Mouse (Mus musculus): Measurements from ENCODE around the gene Rph3al. TPM values are rescaled to one million over a fixed set of nuclear protein-coding genes. Genes with fewer than 3 reads are reported as not detected.

Gene Rph3al
- polyA plus RNA-seq, 1 experiment from 2014 or later = 12.7 TPM

GRCm38 (mm10) chr11:75796536-75797246 is 141.5 kb downstream of the Rph3al start:
- ATAC-seq (ENCODE audit: insufficient read depth, low FRiP score, low read depth) = no peak; the same call in 1 of the 2 replicates
- Histone ChIP-seq H3K4me1 (peaks cover 11% of the 10 kb centered on the region; the same call in 1 of the 2 replicates), H3K36me3 (no peaks in the 10 kb centered on the region), H3K4me3 (replicated peaks) (no peak overlapping the region), H3K4me2 (peak overlapping the region; percentile 72; the same call in 1 of the 2 replicates), H3K27me3 (replicated peaks) (peaks cover 25% of the 10 kb centered on the region), H3K9ac (no peak overlapping the region), H3K27ac (no peak overlapping the region), H3K9me3 (no peaks in the 10 kb centered on the region)
- WGBS = 63% methylated on average over 13 of the region's 13 CpGs

- ATAC-seq (ENCODE audit: insufficient read depth, low FRiP score, low read depth) = peak; percentile 32; the same call in 1 of the 2 replicates
- Histone ChIP-seq H3K4me1 (peaks cover 11% of the 10 kb centered on the region; the same call in 1 of the 2 replicates), H3K27ac (no peak within 1 kb of the TSS), H3K4me2 (peak within 1 kb of the TSS; percentile 72), H3K9ac (peak within 1 kb of the TSS; percentile 1; the same call in 1 of the 2 replicates), H3K27me3 (replicated peaks) (peaks cover 25% of the 10 kb centered on the region), H3K9me3 (no peaks in the 10 kb centered on the region), H3K36me3 (no peaks in the 10 kb centered on the region), H3K4me3 (replicated peaks) (peak within 1 kb of the TSS; percentile 46)
- 4% methylated on average over 33 of the region's 37 CpGs for WGBS
Measured at GRCm38 (mm10) chr11:75796029-75796445, 142.2 kb downstream of the Rph3al start, which contains the start of gene Doc2b. Doc2b (minus strand) TSS chr11:75796049.

GRCm38 (mm10) chr11:75795321-75795636 is 142.9 kb downstream of the Rph3al start:
- WGBS = 3% methylated on average over 37 of the region's 42 CpGs
- peak overlapping the region; percentile 46 for H3K4me3 ChIP-seq (replicated peaks)
- ATAC-seq (ENCODE audit: insufficient read depth, low FRiP score, low read depth) = no peak

GRCm38 (mm10) chr11:75794602-75795320 is 143.5 kb downstream of the Rph3al start:
- Histone ChIP-seq H3K36me3 (no peaks in the 10 kb centered on the region), H3K9ac (peak overlapping the region; percentile 1; the same call in 1 of the 2 replicates), H3K4me3 (replicated peaks) (peak overlapping the region; percentile 46), H3K4me1 (peaks cover 11% of the 10 kb centered on the region; the same call in 1 of the 2 replicates), H3K27me3 (replicated peaks) (peaks cover 25% of the 10 kb centered on the region), H3K4me2 (peak overlapping the region; percentile 72), H3K27ac (no peak overlapping the region), H3K9me3 (no peaks in the 10 kb centered on the region)
- WGBS = 8% methylated on average over 43 of the region's 45 CpGs
- ATAC-seq (ENCODE audit: insufficient read depth, low FRiP score, low read depth) = no peak

More at GRCm38 (mm10) chr11:75795321-75795636, 142.9 kb downstream of the Rph3al start:
- Histone ChIP-seq H3K27ac (no peak overlapping the region), H3K4me1 (peaks cover 11% of the 10 kb centered on the region; the same call in 1 of the 2 replicates), H3K4me2 (peak overlapping the region; percentile 72), H3K27me3 (replicated peaks) (peaks cover 25% of the 10 kb centered on the region), H3K9me3 (no peaks in the 10 kb centered on the region), H3K9ac (0 out of 2 replicates have a peak overlapping the region, but pooled peaks have one; percentile 1), H3K36me3 (no peaks in the 10 kb centered on the region)

GRCm38 (mm10) chr11:75793351-75793750 is 144.9 kb downstream of the Rph3al start:
- H3K4me1 ChIP-seq = 0 out of 2 replicates have a peak, but pooled peaks cover 11% of the 10 kb centered on the region
- no peak overlapping the region for H3K4me3 ChIP-seq (replicated peaks)
- H3K9me3 ChIP-seq = no peaks in the 10 kb centered on the region
- no peak overlapping the region for H3K4me2 ChIP-seq
- H3K36me3 ChIP-seq = no peaks in the 10 kb centered on the region
- no peak for ATAC-seq (ENCODE audit: insufficient read depth, low FRiP score, low read depth)
- 61% methylated on average over 5 of the region's 5 CpGs for WGBS
- no peak overlapping the region for H3K27ac ChIP-seq
- H3K9ac ChIP-seq = no peak overlapping the region
- peaks cover 25% of the 10 kb centered on the region for H3K27me3 ChIP-seq (replicated peaks)

- 74% methylated on average over 5 of the region's 5 CpGs for WGBS
- H3K4me3 ChIP-seq (replicated peaks) = no peak overlapping the region
Measured at GRCm38 (mm10) chr11:75792535-75792934, 145.7 kb downstream of the Rph3al start.

GRCm38 (mm10) chr11:75785897-75786296 is 152.3 kb downstream of the Rph3al start:
- H3K4me1 ChIP-seq = no peaks in the 10 kb centered on the region
- H3K9ac ChIP-seq = no peak overlapping the region
- no peaks in the 10 kb centered on the region for H3K36me3 ChIP-seq
- no peaks in the 10 kb centered on the region for H3K27me3 ChIP-seq (replicated peaks)
- no peak overlapping the region for H3K27ac ChIP-seq
- no peaks in the 10 kb centered on the region for H3K9me3 ChIP-seq
- no peak for ATAC-seq (ENCODE audit: insufficient read depth, low FRiP score, low read depth)
- H3K4me2 ChIP-seq = no peak overlapping the region
- H3K4me3 ChIP-seq (replicated peaks) = no peak overlapping the region
- WGBS = 66% methylated on average over 8 of the region's 8 CpGs

More at GRCm38 (mm10) chr11:75792535-75792934, 145.7 kb downstream of the Rph3al start:
- Histone ChIP-seq H3K4me2 (no peak overlapping the region), H3K9ac (no peak overlapping the region), H3K36me3 (no peaks in the 10 kb centered on the region), H3K9me3 (no peaks in the 10 kb centered on the region), H3K4me1 (0 out of 2 replicates have a peak, but pooled peaks cover 11% of the 10 kb centered on the region), H3K27me3 (replicated peaks) (peaks cover 25% of the 10 kb centered on the region), H3K27ac (no peak overlapping the region)
- no peak for ATAC-seq (ENCODE audit: insufficient read depth, low FRiP score, low read depth)

- 80% methylated on average over 5 of the region's 5 CpGs for WGBS
- no peak overlapping the region for H3K9ac ChIP-seq
- H3K36me3 ChIP-seq = no peaks in the 10 kb centered on the region
- no peak overlapping the region for H3K27ac ChIP-seq
- H3K4me3 ChIP-seq (replicated peaks) = no peak overlapping the region
- no peak for ATAC-seq (ENCODE audit: insufficient read depth, low FRiP score, low read depth)
- H3K9me3 ChIP-seq = no peaks in the 10 kb centered on the region
- no peak overlapping the region for H3K4me2 ChIP-seq
- H3K27me3 ChIP-seq (replicated peaks) = no peaks in the 10 kb centered on the region
- no peaks in the 10 kb centered on the region for H3K4me1 ChIP-seq
Measured at GRCm38 (mm10) chr11:75783799-75784198, 154.4 kb downstream of the Rph3al start.

GRCm38 (mm10) chr11:75781919-75782318 is 156.3 kb downstream of the Rph3al start:
- no peaks in the 10 kb centered on the region for H3K4me1 ChIP-seq
- H3K36me3 ChIP-seq = no peaks in the 10 kb centered on the region
- H3K9ac ChIP-seq = no peak overlapping the region
- 27% methylated on average over 6 of the region's 6 CpGs for WGBS
- no peak overlapping the region for H3K4me3 ChIP-seq (replicated peaks)
- H3K4me2 ChIP-seq = no peak overlapping the region
- H3K9me3 ChIP-seq = no peaks in the 10 kb centered on the region
- peak; percentile 52; the same call in 1 of the 2 replicates for ATAC-seq (ENCODE audit: insufficient read depth, low FRiP score, low read depth)
- no peaks in the 10 kb centered on the region for H3K27me3 ChIP-seq (replicated peaks)
- no peak overlapping the region for H3K27ac ChIP-seq

Other genes with a start within 250 kb of the Rph3al start
- gene Ywhae, start 205.6 kb downstream of the Rph3al start, polyA plus RNA-seq (2015; fragmentation: Nextera tagmentation; extraction: Ambion mirVana) = 701 and 790 TPM in 2 replicates
- 1.4 and 1.5 TPM in 2 replicates for gene Doc2b, start 142.4 kb downstream of the Rph3al start, polyA plus RNA-seq (2015; fragmentation: Nextera tagmentation; extraction: Ambion mirVana)
- gene 1700016K19Rik, start 61.5 kb upstream of the Rph3al start, polyA plus RNA-seq (2015; fragmentation: Nextera tagmentation; extraction: Ambion mirVana) = 3.0 and 3.7 TPM in 2 replicates
- gene Rflnb, start 89.4 kb upstream of the Rph3al start, polyA plus RNA-seq (2015; fragmentation: Nextera tagmentation; extraction: Ambion mirVana) = 53.8 and 54.0 TPM in 2 replicates
- gene Vps53, start 241.2 kb upstream of the Rph3al start, polyA plus RNA-seq (2015; fragmentation: Nextera tagmentation; extraction: Ambion mirVana) = 39.7 and 43.8 TPM in 2 replicates
- gene Fam57a, start 241.2 kb upstream of the Rph3al start, polyA plus RNA-seq (2015; fragmentation: Nextera tagmentation; extraction: Ambion mirVana) = 82.0 and 100 TPM in 2 replicates